Mouse (Mus musculus): Measurements from ENCODE around the gene Mustn1. TPM values are rescaled to one million over a fixed set of nuclear protein-coding genes. Genes with fewer than 3 reads are reported as not detected.

The Mustn1 gene
- polyA plus RNA-seq, 1 experiment from 2014 or later: 0.97 TPM

DNA sequence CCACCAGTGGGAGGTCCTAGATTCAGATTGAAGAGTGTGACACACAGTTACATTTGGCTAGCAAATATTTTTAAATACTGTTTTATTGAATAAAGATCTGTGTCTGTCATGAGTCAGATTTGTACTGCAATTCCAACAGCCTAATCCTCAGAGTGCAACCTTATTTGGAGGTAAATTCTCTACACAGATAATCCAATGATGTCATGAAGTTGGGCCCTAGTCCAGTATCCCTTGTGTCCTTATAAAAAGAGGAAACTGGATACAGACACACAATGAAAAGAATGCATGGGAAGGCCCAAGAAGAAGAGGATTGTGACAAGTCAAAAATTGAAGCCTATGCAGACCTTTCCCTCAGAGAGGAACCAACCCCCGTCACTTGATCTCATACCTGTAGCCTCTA lies 37.5 kb downstream of the Mustn1 start:
- ATAC-seq (ENCODE audit: low FRiP score): no peak
- no peak overlapping the region for H3K27ac ChIP-seq
- WGBS: 74% methylated on average over 1 of the region's 1 CpGs
- H3K9me3 ChIP-seq: no peaks in the 10 kb centered on the region
- H3K4me3 ChIP-seq: no peak overlapping the region
- no peaks in the 10 kb centered on the region for H3K27me3 ChIP-seq
- no peaks in the 10 kb centered on the region for H3K36me3 ChIP-seq
- H3K9ac ChIP-seq: no peak overlapping the region
- no peaks in the 10 kb centered on the region for H3K4me1 ChIP-seq (replicated peaks)
- no peak overlapping the region for H3K4me2 ChIP-seq

- 43% methylated on average over 8 of the region's 8 CpGs for WGBS
Observed at GRCm38 (mm10) chr14:30922053-30922670, 43.2 kb downstream of the Mustn1 start.

DNA sequence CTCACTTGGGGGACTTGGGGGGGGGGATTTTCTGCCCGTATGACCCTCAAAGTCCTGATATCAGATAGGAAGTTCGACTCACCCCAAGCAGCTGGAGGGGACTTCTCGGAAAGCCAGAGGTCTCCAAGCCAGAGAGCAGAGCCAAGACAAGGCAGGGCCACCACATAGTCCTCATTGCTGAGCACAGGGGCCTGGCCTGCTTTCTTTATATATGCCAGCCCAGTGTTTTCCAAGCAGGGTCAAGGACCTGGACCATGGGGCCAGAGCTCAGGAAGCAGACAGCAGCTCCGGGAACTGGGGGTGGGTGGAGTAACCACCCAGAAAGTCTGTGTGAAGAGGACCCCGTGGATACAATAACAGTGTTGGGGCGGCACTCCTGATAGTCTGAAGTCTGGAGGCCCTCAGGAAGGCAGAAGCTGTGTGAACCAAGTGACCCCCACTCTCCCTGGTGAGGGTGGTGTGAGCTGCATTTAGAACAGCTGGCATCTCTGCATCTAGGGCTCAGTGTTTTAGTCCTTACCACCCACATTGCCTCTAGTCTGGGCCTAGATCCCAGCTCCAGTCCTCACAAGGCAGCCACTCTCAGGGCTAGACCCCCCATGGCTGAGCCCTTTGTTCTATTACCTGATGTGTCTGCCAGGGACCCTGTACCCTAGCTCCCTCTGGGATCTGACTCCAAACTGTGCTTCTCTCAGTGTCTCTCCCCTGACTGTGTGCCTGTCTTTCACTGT lies 44.5 kb downstream of the Mustn1 start, which contains the start of gene Itih3:
TSS of gene Itih3 (minus strand) at position 386 of the 731 bp plus-strand sequence.
- Histone ChIP-seq H3K9me3 (no peaks in the 10 kb centered on the region), H3K4me3 (no peak within 1 kb of the TSS), H3K27ac (no peak within 1 kb of the TSS), H3K9ac (0 out of 2 replicates have a peak within 1 kb of the TSS, but pooled peaks have one; percentile 24), H3K27me3 (no peaks in the 10 kb centered on the region), H3K4me1 (replicated peaks) (peaks cover 11% of the 10 kb centered on the region; the same call in 1 of the 2 replicates), H3K36me3 (no peaks in the 10 kb centered on the region), H3K4me2 (no peak within 1 kb of the TSS)
- 70% methylated on average over 6 of the region's 6 CpGs for WGBS
- ATAC-seq (ENCODE audit: low FRiP score): no peak

More at GRCm38 (mm10) chr14:30922053-30922670, 43.2 kb downstream of the Mustn1 start:
- Histone ChIP-seq H3K27me3 (no peaks in the 10 kb centered on the region), H3K4me2 (no peak overlapping the region), H3K9ac (no peak overlapping the region), H3K4me3 (no peak overlapping the region), H3K36me3 (no peaks in the 10 kb centered on the region), H3K27ac (no peak overlapping the region), H3K9me3 (no peaks in the 10 kb centered on the region), H3K4me1 (replicated peaks) (peaks cover 11% of the 10 kb centered on the region; the same call in 1 of the 2 replicates)
- no peak for ATAC-seq (ENCODE audit: low FRiP score)

- no peak for ATAC-seq (ENCODE audit: low FRiP score)
- H3K27ac ChIP-seq: no peak overlapping the region
- H3K4me3 ChIP-seq: no peak overlapping the region
- no peak overlapping the region for H3K9ac ChIP-seq
- H3K9me3 ChIP-seq: no peaks in the 10 kb centered on the region
- H3K36me3 ChIP-seq: no peaks in the 10 kb centered on the region
- H3K4me1 ChIP-seq (replicated peaks): peaks cover 11% of the 10 kb centered on the region; the same call in 1 of the 2 replicates
- 94% methylated on average over 3 of the region's 3 CpGs for WGBS
- no peaks in the 10 kb centered on the region for H3K27me3 ChIP-seq
- no peak overlapping the region for H3K4me2 ChIP-seq
Observed at GRCm38 (mm10) chr14:30925492-30925891, 46.5 kb downstream of the Mustn1 start.

- no peaks in the 10 kb centered on the region for H3K4me1 ChIP-seq (replicated peaks)
- 93% methylated on average over 4 of the region's 4 CpGs for WGBS
- H3K9ac ChIP-seq: no peak overlapping the region
- H3K27ac ChIP-seq: no peak overlapping the region
- no peak for ATAC-seq (ENCODE audit: low FRiP score)
- no peak overlapping the region for H3K4me3 ChIP-seq
- no peaks in the 10 kb centered on the region for H3K9me3 ChIP-seq
- H3K36me3 ChIP-seq: no peaks in the 10 kb centered on the region
- no peak overlapping the region for H3K4me2 ChIP-seq
- no peaks in the 10 kb centered on the region for H3K27me3 ChIP-seq
Observed at GRCm38 (mm10) chr14:30930386-30930785, 51.4 kb downstream of the Mustn1 start.

Other genes with a start within 250 kb of the Mustn1 start
- gene Rft1, start 224.8 kb upstream of the Mustn1 start, polyA plus RNA-seq (2015; fragmentation: Nextera tagmentation; extraction: Ambion mirVana): 9.5 and 10.4 TPM in 2 replicates
- 17.6 and 19.1 TPM in 2 replicates for gene Sfmbt1, start 164.4 kb upstream of the Mustn1 start, polyA plus RNA-seq (2015; fragmentation: Nextera tagmentation; extraction: Ambion mirVana)
- 20.6 and 22.6 TPM in 2 replicates for gene Tmem110, start 53.6 kb upstream of the Mustn1 start, polyA plus RNA-seq (2015; fragmentation: Nextera tagmentation; extraction: Ambion mirVana)
- not detected in 2 replicates for gene Itih4, start 7.3 kb downstream of the Mustn1 start, polyA plus RNA-seq (2015; fragmentation: Nextera tagmentation; extraction: Ambion mirVana)
- 1.0 and 1.3 TPM in 2 replicates for gene Itih3, start 44.6 kb downstream of the Mustn1 start, polyA plus RNA-seq (2015; fragmentation: Nextera tagmentation; extraction: Ambion mirVana)
- gene Itih1, start 64.1 kb downstream of the Mustn1 start, polyA plus RNA-seq (2015; fragmentation: Nextera tagmentation; extraction: Ambion mirVana): not detected in 2 replicates
- gene Nek4, start 72.2 kb downstream of the Mustn1 start, polyA plus RNA-seq (2015; fragmentation: Nextera tagmentation; extraction: Ambion mirVana): 16.9 and 19.2 TPM in 2 replicates
- gene Glt8d1, start 122.2 kb downstream of the Mustn1 start, polyA plus RNA-seq (2015; fragmentation: Nextera tagmentation; extraction: Ambion mirVana): 62.8 and 66.7 TPM in 2 replicates
- 322 and 337 TPM in 2 replicates for gene Spcs1, start 122.5 kb downstream of the Mustn1 start, polyA plus RNA-seq (2015; fragmentation: Nextera tagmentation; extraction: Ambion mirVana)
- gene Pbrm1, start 139.9 kb downstream of the Mustn1 start, polyA plus RNA-seq (2015; fragmentation: Nextera tagmentation; extraction: Ambion mirVana): 146 and 151 TPM in 2 replicates
- gene Gnl3, start 140.0 kb downstream of the Mustn1 start, polyA plus RNA-seq (2015; fragmentation: Nextera tagmentation; extraction: Ambion mirVana): 52.8 and 52.9 TPM in 2 replicates
- gene Smim4, start 249.8 kb downstream of the Mustn1 start, polyA plus RNA-seq (2015; fragmentation: Nextera tagmentation; extraction: Ambion mirVana): 83.1 and 83.2 TPM in 2 replicates

Data from hindbrain, embryonic 13.5 days (tissue).